Mouse (Mus musculus) granulocyte monocyte progenitor cell, adult 5-6 weeks (primary cell): ENCODE measurements around the gene Dll3. TPM values are rescaled to one million over a fixed set of nuclear protein-coding genes. Genes with fewer than 3 reads are reported as not detected.
"Not testable (repeated sequence)": the region's sequence is repeated elsewhere in the genome, so short reads cannot be mapped to it uniquely, and the experiment has no call there.

Source experiments
- ATAC-seq: replicated peaks from 2 replicates; pipeline ENCODE4 v1.8.0; 2016; ENCODE audit warnings: mild to moderate bottlenecking, moderate TSS enrichment, inconsistent platforms; ENCODE audit not compliant: poor library complexity, severe bottlenecking
- total RNA-seq, 2 experiments: library from RNA; stranded (forward) in 1 of 2; stranded (reverse) in 1 of 2; fragments of 200-712, 200-1000 nt in 1 of 2; fragments of >200 nt in 1 of 2; fragmentation: Nextera tagmentation in 1 of 2; gene quantifications; 2 replicates each; pipeline ENCODE4 v1.2.3; 2014 to 2017

The Dll3 gene
- total RNA-seq, 2 experiments from 2014 or later, result 0.10 TPM; not detected in 1

DNA sequence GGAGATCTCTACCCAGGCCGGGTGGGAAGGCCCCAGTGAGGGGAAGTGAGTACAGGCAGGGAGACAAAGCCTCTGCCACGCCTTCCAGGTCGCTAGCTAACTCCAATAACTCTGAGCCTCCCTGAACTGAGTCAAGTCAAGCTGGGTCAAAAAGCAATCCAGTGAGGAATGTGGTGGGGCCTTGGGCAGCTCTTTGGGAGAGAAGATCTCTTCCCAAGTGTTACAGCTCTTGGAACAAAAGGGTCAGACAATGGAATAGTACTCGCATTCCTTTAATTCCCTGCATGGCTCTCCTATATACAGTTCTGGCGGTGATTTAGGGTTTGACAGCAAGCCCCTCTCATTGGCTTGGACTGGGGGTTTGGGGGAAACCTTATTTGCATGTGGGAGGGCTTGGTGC is 39.2 kb downstream of the Dll3 start:
- no peak for ATAC-seq

DNA sequence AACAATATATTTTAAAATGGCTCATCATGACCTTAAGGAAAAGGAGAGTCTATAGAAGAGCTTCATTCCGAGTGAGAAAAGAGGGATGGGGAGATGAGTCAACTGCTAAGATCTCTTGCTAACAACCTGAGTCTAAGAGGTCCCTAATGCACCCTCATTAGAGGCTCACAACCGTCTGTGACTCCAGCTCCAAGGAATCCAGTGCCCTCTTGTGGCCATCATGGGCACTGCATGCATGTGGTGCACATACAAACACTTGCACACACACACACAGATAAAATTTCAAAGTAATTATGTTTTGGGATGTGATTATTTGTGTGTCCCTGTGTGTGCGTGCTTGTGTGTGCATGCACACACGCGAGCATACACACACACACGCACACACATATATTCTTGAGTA is 46.6 kb downstream of the Dll3 start:
- no peak for ATAC-seq

DNA sequence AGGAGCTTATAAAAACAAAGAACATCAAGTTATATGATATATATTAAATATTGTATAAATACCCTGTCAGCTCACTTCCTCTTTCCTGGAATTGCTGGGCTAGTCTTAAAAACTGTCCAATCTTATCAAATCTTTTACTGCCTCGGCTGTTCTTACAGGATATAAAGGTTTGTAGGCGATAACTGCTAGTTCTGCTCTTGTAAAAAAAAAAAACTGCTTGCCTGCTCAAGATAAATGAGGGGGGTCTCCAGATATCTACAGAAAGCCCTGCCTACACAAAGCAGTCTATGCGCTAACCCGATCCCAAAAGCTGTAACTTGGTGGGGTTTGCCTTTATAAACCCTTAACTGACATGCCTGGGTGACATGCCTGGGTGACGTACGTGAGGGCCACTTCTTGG is 47.4 kb downstream of the Dll3 start:
- no peak for ATAC-seq

GRCm38 (mm10) chr7:28251976-28252375 is 50.1 kb downstream of the Dll3 start:
- ATAC-seq, result no peak

GRCm38 (mm10) chr7:28248957-28249356 is 53.1 kb downstream of the Dll3 start:
- no peak for ATAC-seq

- not testable (repeated sequence) for ATAC-seq
These were observed 58.1 kb downstream of the Dll3 start for GRCm38 (mm10) chr7:28243943-28244342.

Other genes with a start within 250 kb of the Dll3 start
- gene Fcgbp, start 231.0 kb downstream of the Dll3 start, total RNA-seq (2014; fragmentation: Nextera tagmentation), result not detected in 2 replicates
- not detected in 2 replicates for gene Fcgbp, start 231.0 kb downstream of the Dll3 start, total RNA-seq (2017)
- not detected in 2 replicates for gene 9530053A07Rik, start 172.8 kb downstream of the Dll3 start, total RNA-seq (2014; fragmentation: Nextera tagmentation)
- gene 9530053A07Rik, start 172.8 kb downstream of the Dll3 start, total RNA-seq (2017), result not detected in 2 replicates
- gene Fbl, start 132.5 kb downstream of the Dll3 start, total RNA-seq (2014; fragmentation: Nextera tagmentation), result 226 and 268 TPM in 2 replicates
- 234 and 267 TPM in 2 replicates for gene Fbl, start 132.5 kb downstream of the Dll3 start, total RNA-seq (2017)
- gene Dyrk1b, start 122.8 kb downstream of the Dll3 start, total RNA-seq (2014; fragmentation: Nextera tagmentation), result 1.2 and 4.1 TPM in 2 replicates
- 2.3 and 3.2 TPM in 2 replicates for gene Dyrk1b, start 122.8 kb downstream of the Dll3 start, total RNA-seq (2017)
- 1.2 and 2.3 TPM in 2 replicates for gene Eid2, start 34.4 kb downstream of the Dll3 start, total RNA-seq (2014; fragmentation: Nextera tagmentation)
- gene Eid2, start 34.4 kb downstream of the Dll3 start, total RNA-seq (2017), result 2.0 and 2.8 TPM in 2 replicates
- 1.2 and 2.1 TPM in 2 replicates for gene Eid2b, start 24.5 kb downstream of the Dll3 start, total RNA-seq (2014; fragmentation: Nextera tagmentation)
- gene Eid2b, start 24.5 kb downstream of the Dll3 start, total RNA-seq (2017), result 1.6 and 1.9 TPM in 2 replicates
- not detected in 2 replicates for gene Selenov, start 11.1 kb downstream of the Dll3 start, total RNA-seq (2014; fragmentation: Nextera tagmentation)
- not detected in 2 replicates for gene Selenov, start 11.1 kb downstream of the Dll3 start, total RNA-seq (2017)
- gene Timm50, start 9.8 kb upstream of the Dll3 start, total RNA-seq (2014; fragmentation: Nextera tagmentation), result 60.1 and 83.1 TPM in 2 replicates
- gene Timm50, start 9.8 kb upstream of the Dll3 start, total RNA-seq (2017), result 45.8 and 47.7 TPM in 2 replicates
- gene Supt5, start 36.5 kb upstream of the Dll3 start, total RNA-seq (2014; fragmentation: Nextera tagmentation), result 72.1 and 81.1 TPM in 2 replicates
- 61.2 and 64.1 TPM in 2 replicates for gene Supt5, start 36.5 kb upstream of the Dll3 start, total RNA-seq (2017)
- gene Rps16, start 48.4 kb upstream of the Dll3 start, total RNA-seq (2014; fragmentation: Nextera tagmentation), result 4,181 and 4,473 TPM in 2 replicates
- gene Rps16, start 48.4 kb upstream of the Dll3 start, total RNA-seq (2017), result 929 and 980 TPM in 2 replicates
- gene Plekhg2, start 70.4 kb upstream of the Dll3 start, total RNA-seq (2014; fragmentation: Nextera tagmentation), result 4.1 and 6.1 TPM in 2 replicates
- gene Plekhg2, start 70.4 kb upstream of the Dll3 start, total RNA-seq (2017), result 0.88 and 1.1 TPM in 2 replicates
- gene Zfp36, start 78.0 kb upstream of the Dll3 start, total RNA-seq (2014; fragmentation: Nextera tagmentation), result 37.1 and 55.8 TPM in 2 replicates
- 30.8 and 41.3 TPM in 2 replicates for gene Zfp36, start 78.0 kb upstream of the Dll3 start, total RNA-seq (2017)
- 19.2 and 25.5 TPM in 2 replicates for gene Med29, start 90.5 kb upstream of the Dll3 start, total RNA-seq (2014; fragmentation: Nextera tagmentation)
- 16.7 and 18.5 TPM in 2 replicates for gene Med29, start 90.5 kb upstream of the Dll3 start, total RNA-seq (2017)
- 97.6 and 111 TPM in 2 replicates for gene Paf1, start 90.7 kb upstream of the Dll3 start, total RNA-seq (2014; fragmentation: Nextera tagmentation)
- gene Paf1, start 90.7 kb upstream of the Dll3 start, total RNA-seq (2017), result 136 and 170 TPM in 2 replicates
- 420 and 510 TPM in 2 replicates for gene Gmfg, start 135.2 kb upstream of the Dll3 start, total RNA-seq (2014; fragmentation: Nextera tagmentation)
- gene Gmfg, start 135.2 kb upstream of the Dll3 start, total RNA-seq (2017), result 682 and 721 TPM in 2 replicates
- gene Lrfn1, start 149.7 kb upstream of the Dll3 start, total RNA-seq (2014; fragmentation: Nextera tagmentation), result 0.80 and 1.7 TPM in 2 replicates
- 0.36 and 0.52 TPM in 2 replicates for gene Lrfn1, start 149.7 kb upstream of the Dll3 start, total RNA-seq (2017)
- gene Ifnl2, start 208.2 kb upstream of the Dll3 start, total RNA-seq (2014; fragmentation: Nextera tagmentation), result not detected in 2 replicates
- gene Ifnl2, start 208.2 kb upstream of the Dll3 start, total RNA-seq (2017), result not detected in 2 replicates
- gene Ifnl3, start 220.6 kb upstream of the Dll3 start, total RNA-seq (2014; fragmentation: Nextera tagmentation), result not detected in 2 replicates
- gene Ifnl3, start 220.6 kb upstream of the Dll3 start, total RNA-seq (2017), result not detected in 2 replicates
- gene Sycn, start 238.6 kb upstream of the Dll3 start, total RNA-seq (2014; fragmentation: Nextera tagmentation), result not detected in 2 replicates
- gene Sycn, start 238.6 kb upstream of the Dll3 start, total RNA-seq (2017), result not detected in 2 replicates
- gene Nccrp1, start 245.0 kb upstream of the Dll3 start, total RNA-seq (2014; fragmentation: Nextera tagmentation), result not detected in 2 replicates
- gene Nccrp1, start 245.0 kb upstream of the Dll3 start, total RNA-seq (2017), result not detected in 2 replicates